Mouse (Mus musculus): Measurements from ENCODE around the gene Sez6l.

DNA sequence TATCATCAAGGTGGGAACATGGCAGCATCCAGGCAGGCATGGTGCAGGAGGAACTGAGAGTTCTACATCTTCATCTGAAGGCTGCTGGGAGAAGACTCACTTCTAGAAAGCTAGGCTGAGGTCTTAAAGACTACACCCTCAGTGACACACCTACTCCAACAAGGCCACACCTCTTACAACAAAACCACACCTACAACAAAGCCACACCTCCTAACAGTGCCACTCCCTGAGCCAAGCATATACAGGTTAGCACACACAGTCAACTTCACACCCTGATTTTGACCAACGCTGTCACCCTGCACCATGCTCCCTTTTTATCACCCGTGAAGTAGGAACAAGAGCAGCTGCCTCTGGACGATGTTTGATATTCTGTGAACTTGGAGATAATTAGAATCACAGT is 42.4 kb upstream of the Sez6l start:
- no peak for TF ChIP-seq CTCF (IDR thresholded peaks at IDR 0.05; ENCODE audit: extremely low read depth, insufficient read depth, insufficient read length, insufficient replicate concordance)
- no peak for TF ChIP-seq POLR2A (IDR thresholded peaks at IDR 0.05; ENCODE audit: low read depth, low read length)
